ENCODE assay signal across 8 mouse cellular contexts in the genomic region with DNA sequence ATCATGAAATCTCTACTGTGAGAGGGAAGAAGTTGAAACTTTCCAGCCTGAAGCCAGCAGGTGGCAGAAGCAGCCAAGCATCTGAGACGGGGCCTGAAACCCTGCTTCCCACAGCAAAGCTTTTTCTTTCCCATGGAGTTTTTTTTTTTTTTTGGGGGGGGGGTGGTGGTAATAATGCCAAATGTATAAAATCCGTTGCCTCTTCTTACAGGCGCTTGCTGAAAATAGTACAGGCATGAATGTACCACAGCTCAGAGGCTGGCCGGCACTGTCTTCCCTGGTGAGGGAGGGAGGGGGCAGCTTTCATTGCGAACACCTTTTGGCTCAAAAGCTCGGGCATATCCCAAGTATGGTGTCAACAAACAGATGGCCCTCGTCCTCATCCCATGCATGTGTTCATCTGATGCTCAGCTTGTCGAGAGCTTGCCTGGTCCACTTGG. TPM values are rescaled to one million over a fixed set of nuclear protein-coding genes. Genes with fewer than 3 reads are reported as not detected.
A peak's percentile ranks its signal among the peaks of the same experiment; 100 is the strongest.
DNase-seq lines count a peak whose midpoint lies in the region; ATAC-seq and TF ChIP-seq lines count a peak whose summit lies in the region.

No protein-coding gene starts in this region.

- no peak overlapping the region for H3K4me3 ChIP-seq in kidney, postnatal 0 days (replicated peaks; ENCODE audit: low read depth, low read length)
- H3K4me3 ChIP-seq in kidney, embryonic 16.5 days (ENCODE audit: low read length) = no peak overlapping the region
- no peak overlapping the region for H3K4me3 ChIP-seq in forebrain, postnatal 0 days (ENCODE audit: low read depth, low read length)

- peak; percentile 69 for DNase-seq in kidney, postnatal 0 days (ENCODE audit: low spot score)
- DNase-seq in cerebellum, adult 9-11 months = peak; percentile 7
- peak; percentile 88 for DNase-seq in forebrain, postnatal 0 days
- peak; percentile 65 to 66 for DNase-seq in left cerebral cortex, postnatal 14 days (ENCODE audit: low spot score in 2 of 2)
- DNase-seq in right cerebral cortex, postnatal 14 days = peak; percentile 61
- DNase-seq in natural killer cell, adult 2 months (ENCODE audit: low spot score in 2 of 2) = no peak
- no peak for DNase-seq in gastrocnemius, postnatal 36 days

- ATAC-seq in kidney, postnatal 0 days (replicated peaks; ENCODE audit: low FRiP score, low read depth) = no peak
- ATAC-seq in kidney, embryonic 16.5 days (ENCODE audit: low FRiP score, low TSS enrichment) = no peak
- peak; percentile 64 for ATAC-seq in forebrain, postnatal 0 days

- no peaks in the 10 kb centered on the region for H3K36me3 ChIP-seq in kidney, postnatal 0 days (ENCODE audit: insufficient read depth, low read length)
- no peaks in the 10 kb centered on the region for H3K36me3 ChIP-seq in kidney, embryonic 16.5 days (ENCODE audit: insufficient read depth, low read length)
- no peaks in the 10 kb centered on the region for H3K36me3 ChIP-seq in forebrain, postnatal 0 days (ENCODE audit: insufficient read depth)

- H3K27me3 ChIP-seq in kidney, postnatal 0 days (ENCODE audit: insufficient read depth, low read length) = no peaks in the 10 kb centered on the region; the same call in 1 of the 2 replicates
- no peaks in the 10 kb centered on the region; the same call in 1 of the 2 replicates for H3K27me3 ChIP-seq in kidney, embryonic 16.5 days (ENCODE audit: insufficient read depth, low read length)
- no peaks in the 10 kb centered on the region for H3K27me3 ChIP-seq in forebrain, postnatal 0 days (ENCODE audit: insufficient read depth, low read length)

- intact Hi-C loops in left cerebral cortex, postnatal 14 days (cut with DNase I) = loop anchor here (2.0 kb wide), 1 partner anchor 769 kb away; no protein-coding TSS in a partner anchor
- intact Hi-C loops in gastrocnemius, postnatal 36 days (cut with DNase I) = no loop called here

- WGBS in kidney, postnatal 0 days = 38% methylated on average over 8 of the region's 8 CpGs
- WGBS in kidney, embryonic 16.5 days = 38% methylated on average over 8 of the region's 8 CpGs
- WGBS in forebrain, postnatal 0 days = 27% methylated on average over 8 of the region's 8 CpGs

- no peak overlapping the region for H3K27ac ChIP-seq in kidney, postnatal 0 days
- H3K27ac ChIP-seq in kidney, embryonic 16.5 days (ENCODE audit: low read length) = no peak overlapping the region
- H3K27ac ChIP-seq in forebrain, postnatal 0 days (ENCODE audit: low read depth, low read length) = no peak overlapping the region

- no peak overlapping the region for H3K9ac ChIP-seq in kidney, postnatal 0 days (ENCODE audit: low read depth, low read length)
- no peak overlapping the region for H3K9ac ChIP-seq in kidney, embryonic 16.5 days (replicated peaks; ENCODE audit: low read length)
- H3K9ac ChIP-seq in forebrain, postnatal 0 days = no peak overlapping the region

- no peaks in the 10 kb centered on the region for H3K9me3 ChIP-seq in kidney, postnatal 0 days (replicated peaks; ENCODE audit: low read length)
- H3K9me3 ChIP-seq in kidney, embryonic 16.5 days (ENCODE audit: low read length) = no peaks in the 10 kb centered on the region
- H3K9me3 ChIP-seq in forebrain, postnatal 0 days (ENCODE audit: low read length) = no peaks in the 10 kb centered on the region

- TF ChIP-seq CTCF in kidney, postnatal 0 days (IDR thresholded peaks at IDR 0.05; ENCODE audit: low read depth) = peak; percentile 80
- peak; percentile 84 for TF ChIP-seq CTCF in forebrain, postnatal 0 days (IDR thresholded peaks at IDR 0.05; ENCODE audit: low read depth)

- no peak overlapping the region for H3K4me2 ChIP-seq in kidney, postnatal 0 days (ENCODE audit: low read length)
- H3K4me2 ChIP-seq in kidney, embryonic 16.5 days (replicated peaks; ENCODE audit: low read depth, low read length) = no peak overlapping the region
- H3K4me2 ChIP-seq in forebrain, postnatal 0 days (ENCODE audit: low read depth) = 0 out of 2 replicates have a peak overlapping the region, but pooled peaks have one; percentile 20

- no peaks in the 10 kb centered on the region for H3K4me1 ChIP-seq in kidney, postnatal 0 days (replicated peaks; ENCODE audit: insufficient read depth, low read length)
- no peaks in the 10 kb centered on the region for H3K4me1 ChIP-seq in kidney, embryonic 16.5 days (ENCODE audit: insufficient read depth, low read length)
- no peaks in the 10 kb centered on the region for H3K4me1 ChIP-seq in forebrain, postnatal 0 days (ENCODE audit: insufficient read depth)

RNA-seq across cellular contexts. Expression of a gene that starts 51.0 kb away (rescaled TPM):
- polyA plus RNA-seq in kidney, postnatal 0 days (2015; fragmentation: Nextera tagmentation; extraction: Ambion mirVana) = 2.7 and 2.8 TPM in 2 replicates
- polyA plus RNA-seq in kidney, embryonic 16.5 days (2015; fragmentation: Nextera tagmentation; extraction: Ambion mirVana) = 2.9 and 3.1 TPM in 2 replicates
- total RNA-seq in forebrain, postnatal 0 days (2014; rRNA removed) = 15.6 and 20.7 TPM in 2 replicates
- polyA plus RNA-seq in forebrain, postnatal 0 days (2015; fragmentation: Nextera tagmentation; extraction: Ambion mirVana) = 12.4 and 16.3 TPM in 2 replicates
- 10 to 100 TPM; 13.9 to 15.2 TPM for total RNA-seq in left cerebral cortex, postnatal 14 days (2021)
- under 1 TPM; 0.44 to 0.64 TPM for total RNA-seq in gastrocnemius, postnatal 36 days (2021)

Comparison
In these comparisons a context has a peak if more than half of its experiments do, and no peak if none do; other contexts are left out.
1. DNase-seq: peak in kidney, postnatal 0 days (single experiment), cerebellum, adult 9-11 months (single experiment), forebrain, postnatal 0 days (single experiment), left cerebral cortex, postnatal 14 days (2 of 2) and right cerebral cortex, postnatal 14 days (single experiment); none in natural killer cell, adult 2 months (0 of 2) and gastrocnemius, postnatal 36 days (0 of 2).
2. RNA of a gene that starts 51.0 kb away (total RNA-seq): 15.6 to 20.7 TPM in forebrain, postnatal 0 days and 13.9 to 15.2 TPM in left cerebral cortex, postnatal 14 days; 0.44 to 0.64 TPM in gastrocnemius, postnatal 36 days; every median in the first group is over 4 times any median in the second.